Mouse (Mus musculus) kidney, postnatal 0 days (tissue): ENCODE results near the gene Gramd1b. TPM values are rescaled to one million over a fixed set of nuclear protein-coding genes. Genes with fewer than 3 reads are reported as not detected.

Experiments
- ATAC-seq: fragments of 200-750 bp; cut with Nextera tagmentation; replicated peaks from 2 replicates; pipeline ENCODE4 v1.8.0; 2017; ENCODE audit warnings: low read depth, moderate number of reproducible peaks, moderate TSS enrichment, moderate library complexity; ENCODE audit not compliant: low FRiP score
- DNase-seq: peaks from one replicate; pipeline ENCODE4 v3.0.0-alpha.2; 2016; ENCODE audit warnings: low spot score
- H3K27ac ChIP-seq: fragments of 300-500 bp; sonication (generic); 2 replicates; pipeline ENCODE4 v1.5.1; 2014; ENCODE audit warnings: mild to moderate bottlenecking
- H3K27me3 ChIP-seq: fragments of 300-500 bp; sonication (generic); 2 replicates; pipeline ENCODE4 v1.6.1; 2014; ENCODE audit warnings: low read length, mixed read lengths; ENCODE audit not compliant: insufficient read depth
- H3K36me3 ChIP-seq: fragments of 300-500 bp; sonication (generic); 2 replicates; pipeline ENCODE4 v1.6.1; 2014; ENCODE audit warnings: low read length, mixed read lengths; ENCODE audit not compliant: insufficient read depth
- H3K4me1 ChIP-seq: fragments of 300-500 bp; sonication (generic); replicated peaks from 2 replicates; pipeline ENCODE4 v1.6.1; 2014; ENCODE audit warnings: antibody characterized with exemption, low read length, mixed read lengths; ENCODE audit not compliant: insufficient read depth
- H3K4me2 ChIP-seq: fragments of 300-500 bp; sonication (generic); 2 replicates; pipeline ENCODE4 v1.6.1; 2014; ENCODE audit warnings: mild to moderate bottlenecking, low read length, moderate library complexity, mixed read lengths
- H3K4me3 ChIP-seq: fragments of 300-500 bp; sonication (generic); replicated peaks from 2 replicates; pipeline ENCODE4 v1.5.1; 2014; ENCODE audit warnings: low read depth, low read length
- H3K9ac ChIP-seq: fragments of 300-500 bp; sonication (generic); 2 replicates; pipeline ENCODE4 v1.6.1; 2014; ENCODE audit warnings: low read depth, low read length
- H3K9me3 ChIP-seq: fragments of 300-500 bp; sonication (generic); replicated peaks from 2 replicates; pipeline ENCODE4 v1.6.1; 2016; ENCODE audit warnings: low read length, inconsistent platforms, mixed read lengths
- CTCF ChIP-seq: IDR thresholded peaks from 2 replicates; pipeline ENCODE4 v1.5.1; 2016; ENCODE audit warnings: antibody characterized with exemption, low read depth, mild to moderate bottlenecking, moderate library complexity
- WGBS: fragments of 180-500 bp; shearing (Covaris S2); extraction: QIAGEN DNeasy Blood & Tissue Kit; methylation state at CpG from one replicate; pipeline ENCODE4 v1.1.7; 2014; 5-methylcytosine and 5-hydroxymethylcytosine counted together
- polyA plus RNA-seq: library from polyadenylated mRNA; unstranded; fragments of >200 nt; fragmentation: Nextera tagmentation; extraction: Ambion mirVana; gene quantifications from 2 replicates; pipeline ENCODE4 v1.2.1, GENCODE M21; 2015

The Gramd1b gene
- polyA plus RNA-seq, 1 experiment from 2014 or later = 9.0 TPM

GRCm38 (mm10) chr9:40361970-40362369, 169.2 kb downstream of the Gramd1b start:
- Histone ChIP-seq H3K27me3 (no peaks in the 10 kb centered on the region), H3K4me2 (no peak overlapping the region), H3K36me3 (no peaks in the 10 kb centered on the region), H3K27ac (no peak overlapping the region), H3K4me1 (no peaks in the 10 kb centered on the region), H3K9ac (no peak overlapping the region), H3K4me3 (no peak overlapping the region), H3K9me3 (no peaks in the 10 kb centered on the region)
- ATAC-seq (no peak), DNase-seq (no peak)
- TF ChIP-seq CTCF = no peak
- 66% methylated on average over 6 of the region's 6 CpGs for WGBS

GRCm38 (mm10) chr9:40358408-40358896, 172.7 kb downstream of the Gramd1b start:
- Histone ChIP-seq H3K4me2 (no peak overlapping the region), H3K9me3 (no peaks in the 10 kb centered on the region), H3K27me3 (no peaks in the 10 kb centered on the region), H3K4me3 (no peak overlapping the region), H3K27ac (no peak overlapping the region), H3K36me3 (no peaks in the 10 kb centered on the region), H3K9ac (no peak overlapping the region), H3K4me1 (no peaks in the 10 kb centered on the region)
- ATAC-seq (no peak), DNase-seq (no peak)
- no peak for TF ChIP-seq CTCF
- WGBS = 63% methylated on average over 8 of the region's 8 CpGs

GRCm38 (mm10) chr9:40356768-40357446, 174.3 kb downstream of the Gramd1b start:
- WGBS = 96% methylated on average over 4 of the region's 4 CpGs
- no peaks in the 10 kb centered on the region for H3K36me3 ChIP-seq
- no peak overlapping the region for H3K4me3 ChIP-seq
- H3K9ac ChIP-seq = no peak overlapping the region
- DNase-seq (no peak), ATAC-seq (no peak)
- no peaks in the 10 kb centered on the region for H3K4me1 ChIP-seq
- H3K27ac ChIP-seq = no peak overlapping the region
- H3K27me3 ChIP-seq = no peaks in the 10 kb centered on the region
- no peak for TF ChIP-seq CTCF
- no peaks in the 10 kb centered on the region for H3K9me3 ChIP-seq
- no peak overlapping the region for H3K4me2 ChIP-seq

- DNase-seq (no peak), ATAC-seq (no peak)
- TF ChIP-seq CTCF = no peak
- H3K9ac ChIP-seq = no peak overlapping the region
- no peak overlapping the region for H3K4me2 ChIP-seq
- 74% methylated on average over 5 of the region's 5 CpGs for WGBS
- H3K4me3 ChIP-seq = no peak overlapping the region
- H3K4me1 ChIP-seq = no peaks in the 10 kb centered on the region
- no peaks in the 10 kb centered on the region for H3K36me3 ChIP-seq
- H3K27ac ChIP-seq = no peak overlapping the region
- no peaks in the 10 kb centered on the region for H3K27me3 ChIP-seq
- H3K9me3 ChIP-seq = no peaks in the 10 kb centered on the region
These were observed 174.8 kb downstream of the Gramd1b start for GRCm38 (mm10) chr9:40356368-40356767.

GRCm38 (mm10) chr9:40355406-40355805, 175.8 kb downstream of the Gramd1b start:
- TF ChIP-seq CTCF = no peak
- H3K27me3 ChIP-seq = no peaks in the 10 kb centered on the region
- H3K4me3 ChIP-seq = no peak overlapping the region
- WGBS = 88% methylated on average over 8 of the region's 8 CpGs
- H3K27ac ChIP-seq = no peak overlapping the region
- H3K9me3 ChIP-seq = no peaks in the 10 kb centered on the region
- no peak overlapping the region for H3K9ac ChIP-seq
- H3K36me3 ChIP-seq = no peaks in the 10 kb centered on the region
- no peaks in the 10 kb centered on the region for H3K4me1 ChIP-seq
- no peak overlapping the region for H3K4me2 ChIP-seq
- ATAC-seq = no peak
- no peak for DNase-seq

GRCm38 (mm10) chr9:40353596-40353995, 177.6 kb downstream of the Gramd1b start:
- H3K4me2 ChIP-seq = no peak overlapping the region
- no peak for ATAC-seq
- WGBS = 89% methylated on average over 6 of the region's 6 CpGs
- no peaks in the 10 kb centered on the region for H3K4me1 ChIP-seq
- H3K4me3 ChIP-seq = no peak overlapping the region
- no peaks in the 10 kb centered on the region for H3K36me3 ChIP-seq
- H3K9me3 ChIP-seq = no peaks in the 10 kb centered on the region
- no peak overlapping the region for H3K27ac ChIP-seq
- TF ChIP-seq CTCF = no peak
- H3K27me3 ChIP-seq = no peaks in the 10 kb centered on the region
- no peak overlapping the region for H3K9ac ChIP-seq
- no peak for DNase-seq
